Mouse (Mus musculus) heart, postnatal 4 days (tissue): ENCODE data around the gene Mpp1. TPM values are rescaled to one million over a fixed set of nuclear protein-coding genes. Genes with fewer than 3 reads are reported as not detected.

Experiments
- DNase-seq: peaks from one replicate; pipeline ENCODE4 v3.0.0; 2021
- total RNA-seq, 2 experiments: library from RNA; stranded (reverse); gene quantifications; 2 replicates each; pipeline ENCODE4 v1.2.3; 2021

Gene Mpp1
- total RNA-seq, 2 experiments from 2014 or later, result 20.0 to 28.5 TPM

GRCm38 (mm10) chrX:75083982-75084773, 46.6 kb downstream of the Mpp1 start:
- DNase-seq, result peak; percentile 11

- peak; percentile 8 for DNase-seq
These were observed 48.5 kb downstream of the Mpp1 start for GRCm38 (mm10) chrX:75082351-75082750.

Other genes starting within 250 kb of the Mpp1 start
- 1 to 10 TPM; 2.0 to 2.5 TPM for gene Gab3, start 45.6 kb downstream of the Mpp1 start, total RNA-seq
- gene Dkc1, start 35.2 kb downstream of the Mpp1 start, total RNA-seq, result 10 to 100 TPM; 31.9 to 33.6 TPM
- gene Smim9, start 32.8 kb upstream of the Mpp1 start, total RNA-seq, result not detected